11 mouse cellular contexts compared by ENCODE assay signal in the genomic region with DNA sequence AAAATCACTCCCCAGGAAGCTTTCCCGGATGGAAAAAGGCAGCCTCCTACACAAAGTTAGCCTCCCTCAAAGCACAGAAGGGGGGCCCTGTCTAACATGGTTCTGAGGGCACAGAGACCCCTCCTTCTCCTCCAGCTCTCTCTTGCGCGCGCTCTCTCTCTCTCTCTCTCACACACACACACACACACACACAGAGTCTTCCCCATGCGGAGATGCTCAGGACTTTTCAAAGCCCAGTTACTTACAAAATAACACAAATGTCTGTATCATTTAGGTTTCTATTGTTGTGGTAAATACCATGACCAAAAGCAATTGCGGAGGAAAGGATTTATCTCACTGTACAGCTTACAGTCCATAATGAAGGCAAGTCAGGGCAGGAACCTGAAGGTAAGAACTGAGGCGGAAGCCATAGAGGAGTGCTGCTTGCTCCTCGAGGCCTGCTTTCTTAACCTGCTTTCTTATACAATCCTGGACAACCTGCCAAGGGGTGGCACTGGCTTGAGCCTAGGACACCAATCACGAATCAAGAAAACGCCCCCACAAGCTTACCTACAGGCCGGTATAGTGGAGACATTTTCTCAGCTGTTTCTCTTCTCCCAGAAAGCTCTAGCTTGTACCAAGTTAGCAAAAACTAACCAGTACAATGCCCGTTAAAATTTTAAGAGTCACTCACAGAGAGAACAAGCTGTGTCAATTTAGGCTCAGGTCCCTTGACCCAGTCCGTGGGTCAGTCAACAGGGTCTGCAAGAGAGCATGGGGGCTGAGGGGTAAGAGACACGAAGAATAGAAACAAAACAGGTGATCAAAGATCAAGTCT. TPM values are rescaled to one million over a fixed set of nuclear protein-coding genes. Genes with fewer than 3 reads are reported as not detected.
DNase-seq lines count a peak whose midpoint lies in the region; ATAC-seq lines count a peak whose summit lies in the region.
"Had no signal": no experiment of that assay in that cellular context is flagged by ENCODE, and none has a peak within 500 bp of the region (broad histone marks: within the 10 kb centered on the region; RNA-seq: fewer than 3 reads in every experiment).

No protein-coding gene starts in this region.

- peak overlapping the region; percentile 67 for H3K27ac ChIP-seq in hindbrain, embryonic 10.5 days
- H3K27ac ChIP-seq in hindbrain, embryonic 11.5 days (ENCODE audit: low read depth, low read length), result no peak overlapping the region
- 0 out of 2 replicates have a peak overlapping the region, but pooled peaks have one; percentile 43 for H3K27ac ChIP-seq in liver, embryonic 13.5 days

- H3K4me1 ChIP-seq in hindbrain, embryonic 10.5 days (replicated peaks), result peaks cover 12% of the 10 kb centered on the region
- no peaks in the 10 kb centered on the region for H3K4me1 ChIP-seq in hindbrain, embryonic 11.5 days (replicated peaks; ENCODE audit: control insufficient read depth, insufficient read depth, low read length)
- H3K4me1 ChIP-seq in liver, embryonic 13.5 days (replicated peaks), result peaks cover 17% of the 10 kb centered on the region

- no peaks in the 10 kb centered on the region for H3K36me3 ChIP-seq in hindbrain, embryonic 10.5 days
- no peaks in the 10 kb centered on the region for H3K36me3 ChIP-seq in hindbrain, embryonic 11.5 days (ENCODE audit: control insufficient read depth, insufficient read depth, low read length)
- H3K36me3 ChIP-seq in liver, embryonic 13.5 days, result no peaks in the 10 kb centered on the region
- H3K36me3 ChIP-seq: G1E had no signal

- no peak overlapping the region for H3K4me3 ChIP-seq in hindbrain, embryonic 10.5 days
- no peak overlapping the region for H3K4me3 ChIP-seq in hindbrain, embryonic 11.5 days (ENCODE audit: low read depth, low read length)
- 0 out of 2 replicates have a peak overlapping the region, but pooled peaks have one; percentile 3 for H3K4me3 ChIP-seq in liver, embryonic 13.5 days (replicated peaks)

- no peak for DNase-seq in hindbrain, embryonic 10.5 days (ENCODE audit: low spot score)
- no peak for DNase-seq in hindbrain, embryonic 11.5 days (ENCODE audit: low spot score)
- DNase-seq in thymus, postnatal 14 days, result peak; percentile 16
- DNase-seq in thymus, postnatal 10 days (ENCODE audit: low spot score in 2 of 2), result no peak
- DNase-seq in liver, embryonic 13.5 days, result no peak
- no peak for DNase-seq in cerebellum, postnatal 14 days
- no peak for DNase-seq in urinary bladder, adult 2 months (ENCODE audit: low spot score)
- DNase-seq: right cerebral cortex, postnatal 4 days had no signal

- no peak overlapping the region for H3K4me2 ChIP-seq in hindbrain, embryonic 11.5 days (replicated peaks; ENCODE audit: low read depth, low read length)
- H3K4me2 ChIP-seq in liver, embryonic 13.5 days, result peak overlapping the region; percentile 35

- no peaks in the 10 kb centered on the region for H3K9me3 ChIP-seq in hindbrain, embryonic 10.5 days
- H3K9me3 ChIP-seq in hindbrain, embryonic 11.5 days (ENCODE audit: control insufficient read depth, low read length), result no peaks in the 10 kb centered on the region
- no peaks in the 10 kb centered on the region for H3K9me3 ChIP-seq in liver, embryonic 13.5 days (replicated peaks)
- H3K9me3 ChIP-seq: G1E had no signal

- H3K27me3 ChIP-seq in hindbrain, embryonic 10.5 days (ENCODE audit: insufficient read depth, poor library complexity, severe bottlenecking), result no peaks in the 10 kb centered on the region
- no peaks in the 10 kb centered on the region; the same call in 1 of the 2 replicates for H3K27me3 ChIP-seq in hindbrain, embryonic 11.5 days (ENCODE audit: control insufficient read depth, insufficient read depth, low read length)
- H3K27me3 ChIP-seq in liver, embryonic 13.5 days, result no peaks in the 10 kb centered on the region

- 82% methylated on average over 14 of the region's 14 CpGs for WGBS in hindbrain, embryonic 10.5 days
- WGBS in hindbrain, embryonic 11.5 days, result 81% methylated on average over 14 of the region's 14 CpGs
- 69% methylated on average over 14 of the region's 14 CpGs for WGBS in liver, embryonic 13.5 days (ENCODE audit: insufficient replicate concordance)

- no peak for ATAC-seq in hindbrain, embryonic 11.5 days (ENCODE audit: low FRiP score)
- no peak for ATAC-seq in liver, embryonic 13.5 days (ENCODE audit: low read depth)
- no peak for ATAC-seq in erythroid progenitor cell, adult 5-6 weeks (replicated peaks; ENCODE audit: low FRiP score, poor library complexity, severe bottlenecking)

- no peak overlapping the region for H3K9ac ChIP-seq in hindbrain, embryonic 11.5 days (ENCODE audit: low read depth, low read length)
- H3K9ac ChIP-seq in liver, embryonic 13.5 days, result 0 out of 2 replicates have a peak overlapping the region, but pooled peaks have one; percentile 33

RNA-seq across cellular contexts. Expression of a gene that starts 41.5 kb away (rescaled TPM):
- polyA plus RNA-seq in hindbrain, embryonic 10.5 days (2016; fragmentation: Nextera tagmentation; extraction: Ambion mirVana), result 0.33 TPM in 1 of 2 replicates, not detected in the other
- 0.42 and 0.45 TPM in 2 replicates for polyA plus RNA-seq in hindbrain, embryonic 11.5 days (2014; fragmentation: Nextera tagmentation; extraction: Ambion mirVana)
- 0.36 and 0.63 TPM in 2 replicates for polyA plus RNA-seq in liver, embryonic 13.5 days (2015; fragmentation: Nextera tagmentation; extraction: Ambion mirVana)
- polyA plus RNA-seq in urinary bladder, adult 2 months (2012; rRNA removed), result not detected in 2 replicates
- not detected in 2 replicates for total RNA-seq in erythroid progenitor cell, adult 5-6 weeks (2015; ENCODE audit: low replicate concordance)
- total RNA-seq in erythroid progenitor cell, adult 5-6 weeks (2017; ENCODE audit: low replicate concordance), result not detected in 2 replicates
- total RNA-seq: left cerebral cortex, postnatal 10 days had no signal

RNA-seq across cellular contexts. Expression of a gene that starts 47.5 kb away (rescaled TPM):
- 0.90 TPM in 1 of 2 replicates, not detected in the other for polyA plus RNA-seq in hindbrain, embryonic 10.5 days (2016; fragmentation: Nextera tagmentation; extraction: Ambion mirVana)
- 0.57 TPM in 1 of 2 replicates, not detected in the other for polyA plus RNA-seq in hindbrain, embryonic 11.5 days (2014; fragmentation: Nextera tagmentation; extraction: Ambion mirVana)
- polyA plus RNA-seq in liver, embryonic 13.5 days (2015; fragmentation: Nextera tagmentation; extraction: Ambion mirVana), result 0.31 and 0.66 TPM in 2 replicates
- polyA plus RNA-seq in urinary bladder, adult 2 months (2012; rRNA removed), result not detected in 2 replicates
- total RNA-seq in erythroid progenitor cell, adult 5-6 weeks (2015; ENCODE audit: low replicate concordance), result not detected in 2 replicates
- not detected in 2 replicates for total RNA-seq in erythroid progenitor cell, adult 5-6 weeks (2017; ENCODE audit: low replicate concordance)
- total RNA-seq: left cerebral cortex, postnatal 10 days had no signal

RNA-seq across cellular contexts. Expression of a gene that starts 53.2 kb away (rescaled TPM):
- 0.30 TPM in 1 of 2 replicates, not detected in the other for polyA plus RNA-seq in hindbrain, embryonic 10.5 days (2016; fragmentation: Nextera tagmentation; extraction: Ambion mirVana)
- polyA plus RNA-seq in hindbrain, embryonic 11.5 days (2014; fragmentation: Nextera tagmentation; extraction: Ambion mirVana), result 0.20 TPM in 1 of 2 replicates, not detected in the other
- polyA plus RNA-seq in liver, embryonic 13.5 days (2015; fragmentation: Nextera tagmentation; extraction: Ambion mirVana), result 0.68 and 1.1 TPM in 2 replicates
- not detected in 2 replicates for polyA plus RNA-seq in urinary bladder, adult 2 months (2012; rRNA removed)
- not detected in 2 replicates for total RNA-seq in erythroid progenitor cell, adult 5-6 weeks (2015; ENCODE audit: low replicate concordance)
- total RNA-seq in erythroid progenitor cell, adult 5-6 weeks (2017; ENCODE audit: low replicate concordance), result 5.4 TPM in 1 of 2 replicates, not detected in the other
- total RNA-seq: left cerebral cortex, postnatal 10 days had no signal

RNA-seq across cellular contexts. Expression of a gene that starts 59.2 kb away (rescaled TPM):
- polyA plus RNA-seq in hindbrain, embryonic 10.5 days (2016; fragmentation: Nextera tagmentation; extraction: Ambion mirVana), result 0.10 and 0.25 TPM in 2 replicates
- 0.27 TPM in 1 of 2 replicates, not detected in the other for polyA plus RNA-seq in hindbrain, embryonic 11.5 days (2014; fragmentation: Nextera tagmentation; extraction: Ambion mirVana)
- 1.2 and 1.6 TPM in 2 replicates for polyA plus RNA-seq in liver, embryonic 13.5 days (2015; fragmentation: Nextera tagmentation; extraction: Ambion mirVana)
- not detected in 2 replicates for polyA plus RNA-seq in urinary bladder, adult 2 months (2012; rRNA removed)
- total RNA-seq in erythroid progenitor cell, adult 5-6 weeks (2015; ENCODE audit: low replicate concordance), result 5.0 TPM in 1 of 2 replicates, not detected in the other
- 1.0 TPM in 1 of 2 replicates, not detected in the other for total RNA-seq in erythroid progenitor cell, adult 5-6 weeks (2017; ENCODE audit: low replicate concordance)
- total RNA-seq: left cerebral cortex, postnatal 10 days had no signal
